Comparison of ENCODE assay signal across 23 mouse cellular contexts in genomic region chr15:98569795-98570365, GRCm38 (mm10). TPM values are rescaled to one million over a fixed set of nuclear protein-coding genes. Genes with fewer than 3 reads are reported as not detected.
A peak's percentile ranks its signal among the peaks of the same experiment; 100 is the strongest.
DNase-seq lines count a peak whose midpoint lies in the region; ATAC-seq lines count a peak whose summit lies in the region.
"Had no signal": no experiment of that assay in that cellular context is flagged by ENCODE, and none has a peak within 500 bp of the region (broad histone marks: within the 10 kb centered on the region; RNA-seq: fewer than 3 reads in every experiment).

No protein-coding gene starts in this region.

- DNase-seq in cerebellum, adult 11-12 months = peak; percentile 36
- DNase-seq in cerebellum, adult 11 months = no peak
- no peak for DNase-seq in heart, postnatal 14 days
- DNase-seq in neural tube, embryonic 10.5 days (ENCODE audit: extremely low spot score, low spot score) = no peak
- DNase-seq in frontal cortex, postnatal 14 days (ENCODE audit: low spot score in 2 of 2) = no peak
- no peak for DNase-seq in urinary bladder, postnatal 10 days (ENCODE audit: low spot score)
- DNase-seq: cerebellum, postnatal 36 days; kidney, adult 18-20 months; kidney, postnatal 25 days; liver, postnatal 0 days; lung, postnatal 14 days; right cerebral cortex, postnatal 4 days had no signal

- intact Hi-C loops in heart, postnatal 14 days (cut with DNase I) = no loop called here

- no peak overlapping the region for H3K27ac ChIP-seq in heart, embryonic 12.5 days (ENCODE audit: poor library complexity, severe bottlenecking)
- H3K27ac ChIP-seq in neural tube, embryonic 14.5 days (ENCODE audit: low read depth, low read length) = no peak overlapping the region
- H3K27ac ChIP-seq: forebrain, embryonic 15.5 days; heart, embryonic 15.5 days; limb, embryonic 15.5 days had no signal

- H3K36me3 ChIP-seq in heart, embryonic 12.5 days = peaks cover 6% of the 10 kb centered on the region; the same call in 1 of the 2 replicates
- H3K36me3 ChIP-seq in neural tube, embryonic 14.5 days (ENCODE audit: control insufficient read depth, insufficient read depth, low read length) = no peaks in the 10 kb centered on the region
- H3K36me3 ChIP-seq: forebrain, embryonic 15.5 days; heart, embryonic 15.5 days; limb, embryonic 15.5 days had no signal

- H3K27me3 ChIP-seq in heart, embryonic 12.5 days (replicated peaks) = no peaks in the 10 kb centered on the region
- no peaks in the 10 kb centered on the region for H3K27me3 ChIP-seq in neural tube, embryonic 14.5 days (ENCODE audit: control insufficient read depth, insufficient read depth, low read length)
- H3K27me3 ChIP-seq: forebrain, embryonic 15.5 days; heart, embryonic 15.5 days; limb, embryonic 15.5 days had no signal

- H3K4me1 ChIP-seq in heart, embryonic 12.5 days (replicated peaks) = peaks cover 26% of the 10 kb centered on the region
- H3K4me1 ChIP-seq in neural tube, embryonic 14.5 days (ENCODE audit: control insufficient read depth, insufficient read depth, low read length) = peaks cover 25% of the 10 kb centered on the region

- H3K9me3 ChIP-seq in heart, embryonic 12.5 days (replicated peaks) = no peaks in the 10 kb centered on the region
- H3K9me3 ChIP-seq in neural tube, embryonic 14.5 days (ENCODE audit: control insufficient read depth, low read length) = no peaks in the 10 kb centered on the region
- H3K9me3 ChIP-seq: forebrain, embryonic 15.5 days; heart, embryonic 15.5 days; limb, embryonic 15.5 days had no signal

- peak overlapping the region; percentile 17; the same call in 1 of the 2 replicates for H3K9ac ChIP-seq in heart, embryonic 12.5 days
- no peak overlapping the region for H3K9ac ChIP-seq in neural tube, embryonic 14.5 days (replicated peaks; ENCODE audit: low read depth, low read length)
- H3K9ac ChIP-seq: forebrain, embryonic 15.5 days; limb, embryonic 15.5 days had no signal

- no peak for ATAC-seq in heart, embryonic 12.5 days (ENCODE audit: insufficient number of reproducible peaks, low FRiP score)
- no peak for ATAC-seq in neural tube, embryonic 14.5 days (ENCODE audit: low read depth)
- ATAC-seq: forebrain, embryonic 15.5 days; liver, postnatal 0 days had no signal

- H3K4me2 ChIP-seq in heart, embryonic 12.5 days = no peak overlapping the region
- no peak overlapping the region for H3K4me2 ChIP-seq in neural tube, embryonic 14.5 days (ENCODE audit: low read depth, low read length)
- H3K4me2 ChIP-seq: forebrain, embryonic 15.5 days had no signal

- H3K4me3 ChIP-seq in heart, embryonic 12.5 days = no peak overlapping the region
- 0 out of 2 replicates have a peak overlapping the region, but pooled peaks have one; percentile 1 for H3K4me3 ChIP-seq in neural tube, embryonic 14.5 days (ENCODE audit: low read depth, low read length)
- H3K4me3 ChIP-seq: forebrain, embryonic 15.5 days had no signal

- WGBS in heart, embryonic 12.5 days = 75% methylated on average over 4 of the region's 4 CpGs
- 91% methylated on average over 4 of the region's 4 CpGs for WGBS in neural tube, embryonic 14.5 days

RNA-seq across cellular contexts. Expression of gene Ccnt1, which starts 0.8 kb away (rescaled TPM):
- polyA plus RNA-seq in heart, embryonic 12.5 days (2016; fragmentation: Nextera tagmentation; extraction: Ambion mirVana) = 37.9 and 39.5 TPM in 2 replicates
- 10 to 100 TPM; 32.8 to 42.6 TPM for total RNA-seq in heart, postnatal 14 days (2021)
- 70.7 and 72.0 TPM in 2 replicates for polyA plus RNA-seq in neural tube, embryonic 14.5 days (2014; fragmentation: Nextera tagmentation; extraction: Ambion mirVana)

RNA-seq across cellular contexts. Expression of gene 4930415O20Rik, which starts 0.9 kb away (rescaled TPM):
- polyA plus RNA-seq in heart, embryonic 12.5 days (2016; fragmentation: Nextera tagmentation; extraction: Ambion mirVana) = not detected in 2 replicates
- total RNA-seq in heart, postnatal 14 days (2021) = under 1 TPM; 0.88 to 0.93 TPM
- polyA plus RNA-seq in neural tube, embryonic 14.5 days (2014; fragmentation: Nextera tagmentation; extraction: Ambion mirVana) = 0.40 TPM in 1 of 2 replicates, not detected in the other
- total RNA-seq: hematopoietic stem cell, adult 5-6 weeks; left cerebral cortex, adult 18-20 months; left cerebral cortex, postnatal 36 days; megakaryocyte-erythroid progenitor cell, adult 5-6 weeks had no signal
- polyA plus RNA-seq: erythroblast, embryonic 14.5 days; limb, embryonic 15.5 days; liver, postnatal 0 days; neural tube, embryonic 11.5 days had no signal

RNA-seq across cellular contexts. Expression of gene Kansl2, which starts 35.8 kb away (rescaled TPM):
- polyA plus RNA-seq in heart, embryonic 12.5 days (2016; fragmentation: Nextera tagmentation; extraction: Ambion mirVana) = 95.9 and 99.7 TPM in 2 replicates
- 10 to 100 TPM; 78.4 to 82.2 TPM for total RNA-seq in heart, postnatal 14 days (2021)
- 99.6 and 105 TPM in 2 replicates for polyA plus RNA-seq in neural tube, embryonic 14.5 days (2014; fragmentation: Nextera tagmentation; extraction: Ambion mirVana)

RNA-seq across cellular contexts. Expression of gene Adcy6, which starts 40.0 kb away (rescaled TPM):
- polyA plus RNA-seq in heart, embryonic 12.5 days (2016; fragmentation: Nextera tagmentation; extraction: Ambion mirVana) = 46.7 and 46.8 TPM in 2 replicates
- 100 to 1,000 TPM; 199 to 209 TPM for total RNA-seq in heart, postnatal 14 days (2021)
- 10.2 and 11.6 TPM in 2 replicates for polyA plus RNA-seq in neural tube, embryonic 14.5 days (2014; fragmentation: Nextera tagmentation; extraction: Ambion mirVana)
